Mouse (Mus musculus): Measurements from ENCODE around the gene Cnot2. TPM values are rescaled to one million over a fixed set of nuclear protein-coding genes. Genes with fewer than 3 reads are reported as not detected.
"Not testable (repeated sequence)": the region's sequence is repeated elsewhere in the genome, so short reads cannot be mapped to it uniquely, and the experiment has no call there.

The Cnot2 gene
- polyA plus RNA-seq, 1 experiment from 2014 or later: 118 TPM

GRCm38 (mm10) chr10:116577181-116577580 lies 4.1 kb downstream of the Cnot2 start:
- no peak for DNase-seq (ENCODE audit: extremely low spot score, low spot score)
- peaks cover 12% of the 10 kb centered on the region for H3K4me1 ChIP-seq
- H3K36me3 ChIP-seq (replicated peaks): peaks cover 8% of the 10 kb centered on the region
- WGBS: 89% methylated on average over 3 of the region's 3 CpGs
- H3K27ac ChIP-seq: no peak overlapping the region
- no peak overlapping the region for H3K4me3 ChIP-seq
- no peaks in the 10 kb centered on the region for H3K9me3 ChIP-seq
- no peaks in the 10 kb centered on the region for H3K27me3 ChIP-seq (ENCODE audit: poor library complexity, severe bottlenecking)

- H3K36me3 ChIP-seq (replicated peaks): peaks cover 10% of the 10 kb centered on the region
- not testable (repeated sequence) for H3K9me3 ChIP-seq; H3K27ac ChIP-seq; H3K27me3 ChIP-seq (ENCODE audit: poor library complexity, severe bottlenecking); H3K4me3 ChIP-seq; DNase-seq (ENCODE audit: extremely low spot score, low spot score)
- 98% methylated on average over 2 of the region's 2 CpGs for WGBS
- peaks cover 11% of the 10 kb centered on the region for H3K4me1 ChIP-seq
These were observed 5.2 kb downstream of the Cnot2 start for GRCm38 (mm10) chr10:116576071-116576470.

GRCm38 (mm10) chr10:116570526-116570925 lies 10.8 kb downstream of the Cnot2 start:
- H3K4me3 ChIP-seq: no peak overlapping the region
- no peak overlapping the region for H3K27ac ChIP-seq
- no peaks in the 10 kb centered on the region for H3K9me3 ChIP-seq
- H3K36me3 ChIP-seq (replicated peaks): 0 out of 2 replicates have a peak, but pooled peaks cover 2% of the 10 kb centered on the region
- 93% methylated on average over 7 of the region's 7 CpGs for whole genome bisulfite sequencing
- no peaks in the 10 kb centered on the region for H3K27me3 ChIP-seq (ENCODE audit: poor library complexity, severe bottlenecking)
- no peak for DNase-seq (ENCODE audit: extremely low spot score, low spot score)
- H3K4me1 ChIP-seq: peaks cover 6% of the 10 kb centered on the region; the same call in 1 of the 2 replicates

GRCm38 (mm10) chr10:116568539-116568938 lies 12.8 kb downstream of the Cnot2 start:
- H3K4me1 ChIP-seq: peaks cover 6% of the 10 kb centered on the region; the same call in 1 of the 2 replicates
- DNase-seq (ENCODE audit: extremely low spot score, low spot score): no peak
- H3K36me3 ChIP-seq (replicated peaks): 0 out of 2 replicates have a peak, but pooled peaks cover 5% of the 10 kb centered on the region
- 94% methylated on average over 1 of the region's 1 CpGs for WGBS
- no peak overlapping the region for H3K27ac ChIP-seq
- H3K9me3 ChIP-seq: no peaks in the 10 kb centered on the region
- no peak overlapping the region for H3K4me3 ChIP-seq
- H3K27me3 ChIP-seq (ENCODE audit: poor library complexity, severe bottlenecking): no peaks in the 10 kb centered on the region

- H3K9me3 ChIP-seq: no peaks in the 10 kb centered on the region
- H3K36me3 ChIP-seq (replicated peaks): 0 out of 2 replicates have a peak, but pooled peaks cover 5% of the 10 kb centered on the region
- no peak overlapping the region for H3K27ac ChIP-seq
- no peaks in the 10 kb centered on the region for H3K27me3 ChIP-seq (ENCODE audit: poor library complexity, severe bottlenecking)
- H3K4me3 ChIP-seq: no peak overlapping the region
- H3K4me1 ChIP-seq: peaks cover 12% of the 10 kb centered on the region
- WGBS: 92% methylated on average over 7 of the region's 7 CpGs
- DNase-seq (ENCODE audit: extremely low spot score, low spot score): no peak
These were observed 13.6 kb downstream of the Cnot2 start for GRCm38 (mm10) chr10:116567491-116568405.

GRCm38 (mm10) chr10:116566492-116566891 lies 14.8 kb downstream of the Cnot2 start:
- DNase-seq (ENCODE audit: extremely low spot score, low spot score); H3K36me3 ChIP-seq (replicated peaks); H3K4me3 ChIP-seq; H3K27ac ChIP-seq; H3K27me3 ChIP-seq (ENCODE audit: poor library complexity, severe bottlenecking); H3K9me3 ChIP-seq: not testable (repeated sequence)
- 91% methylated on average over 4 of the region's 4 CpGs for WGBS
- peaks cover 20% of the 10 kb centered on the region for H3K4me1 ChIP-seq

- no peaks in the 10 kb centered on the region for H3K27me3 ChIP-seq (ENCODE audit: poor library complexity, severe bottlenecking)
- 0 out of 2 replicates have a peak, but pooled peaks cover 3% of the 10 kb centered on the region for H3K36me3 ChIP-seq (replicated peaks)
- H3K4me1 ChIP-seq: peaks cover 20% of the 10 kb centered on the region
- 93% methylated on average over 14 of the region's 14 CpGs for WGBS
- no peak overlapping the region for H3K4me3 ChIP-seq
- DNase-seq (ENCODE audit: extremely low spot score, low spot score): no peak
- H3K27ac ChIP-seq: no peak overlapping the region
- no peaks in the 10 kb centered on the region for H3K9me3 ChIP-seq
These were observed 16.3 kb downstream of the Cnot2 start for GRCm38 (mm10) chr10:116564828-116565602.

- H3K4me1 ChIP-seq: peaks cover 14% of the 10 kb centered on the region
- H3K27ac ChIP-seq: no peak overlapping the region
- H3K27me3 ChIP-seq (ENCODE audit: poor library complexity, severe bottlenecking): no peaks in the 10 kb centered on the region
- WGBS: 67% methylated on average over 4 of the region's 4 CpGs
- H3K36me3 ChIP-seq (replicated peaks): peaks cover 11% of the 10 kb centered on the region
- H3K9me3 ChIP-seq: peaks cover 2% of the 10 kb centered on the region; the same call in 1 of the 2 replicates
- DNase-seq (ENCODE audit: extremely low spot score, low spot score): no peak
- H3K4me3 ChIP-seq: no peak overlapping the region
These were observed 18.4 kb downstream of the Cnot2 start for GRCm38 (mm10) chr10:116562731-116563480.

- Histone ChIP-seq H3K9me3 (peaks cover 9% of the 10 kb centered on the region; the same call in 1 of the 2 replicates), H3K27ac (no peak overlapping the region), H3K27me3 (ENCODE audit: poor library complexity, severe bottlenecking) (no peaks in the 10 kb centered on the region), H3K4me3 (no peak overlapping the region), H3K36me3 (replicated peaks) (peaks cover 18% of the 10 kb centered on the region), H3K4me1 (peaks cover 14% of the 10 kb centered on the region)
- whole genome bisulfite sequencing: 29% methylated on average over 4 of the region's 4 CpGs
- no peak for DNase-seq (ENCODE audit: extremely low spot score, low spot score)
These were observed 19.1 kb downstream of the Cnot2 start for GRCm38 (mm10) chr10:116562210-116562609.

GRCm38 (mm10) chr10:116559171-116559570 lies 22.1 kb downstream of the Cnot2 start:
- 95% methylated on average over 1 of the region's 1 CpGs for WGBS
- no peak for DNase-seq (ENCODE audit: extremely low spot score, low spot score)
- Histone ChIP-seq H3K27ac (no peak overlapping the region), H3K9me3 (peaks cover 26% of the 10 kb centered on the region), H3K36me3 (replicated peaks) (peaks cover 33% of the 10 kb centered on the region), H3K4me1 (peaks cover 14% of the 10 kb centered on the region), H3K27me3 (ENCODE audit: poor library complexity, severe bottlenecking) (no peaks in the 10 kb centered on the region), H3K4me3 (no peak overlapping the region)

- Histone ChIP-seq H3K36me3 (replicated peaks) (peaks cover 33% of the 10 kb centered on the region), H3K9me3 (peaks cover 26% of the 10 kb centered on the region), H3K4me3 (no peak overlapping the region), H3K27ac (no peak overlapping the region), H3K27me3 (ENCODE audit: poor library complexity, severe bottlenecking) (no peaks in the 10 kb centered on the region), H3K4me1 (peaks cover 2% of the 10 kb centered on the region)
- DNase-seq (ENCODE audit: extremely low spot score, low spot score): no peak
- WGBS: 96% methylated on average over 1 of the region's 1 CpGs
These were observed 24.1 kb downstream of the Cnot2 start for GRCm38 (mm10) chr10:116557166-116557565.

- H3K36me3 ChIP-seq (replicated peaks): peaks cover 33% of the 10 kb centered on the region
- no peak overlapping the region for H3K27ac ChIP-seq
- no peaks in the 10 kb centered on the region for H3K27me3 ChIP-seq (ENCODE audit: poor library complexity, severe bottlenecking)
- 77% methylated on average over 2 of the region's 2 CpGs for WGBS
- DNase-seq (ENCODE audit: extremely low spot score, low spot score): no peak
- H3K9me3 ChIP-seq: peaks cover 26% of the 10 kb centered on the region
- no peak overlapping the region for H3K4me3 ChIP-seq
- H3K4me1 ChIP-seq: no peaks in the 10 kb centered on the region
These were observed 26.9 kb downstream of the Cnot2 start for GRCm38 (mm10) chr10:116554434-116554833.
